Comparison of ENCODE assay signal across 14 mouse cellular contexts in genomic region chr9:60106106-60106505, GRCm38 (mm10).
"Had no signal": no experiment of that assay in that cellular context is flagged by ENCODE, and none has a peak within 500 bp of the region (broad histone marks: within the 10 kb centered on the region; RNA-seq: fewer than 3 reads in every experiment).

No protein-coding gene starts in this region.

- H3K4me3 ChIP-seq: limb, embryonic 12.5 days; limb, embryonic 15.5 days; midbrain, embryonic 13.5 days had no signal

- H3K4me1 ChIP-seq: midbrain, embryonic 13.5 days had no signal

- H3K27ac ChIP-seq: limb, embryonic 12.5 days; limb, embryonic 15.5 days; liver, embryonic 14.5 days; macrophage; midbrain, embryonic 13.5 days; stomach, postnatal 0 days had no signal

- H3K4me2 ChIP-seq: limb, embryonic 12.5 days; limb, embryonic 15.5 days; liver, embryonic 11.5 days; midbrain, embryonic 13.5 days had no signal

- ATAC-seq: liver, postnatal 0 days; midbrain, embryonic 13.5 days had no signal

- DNase-seq: kidney, adult 18-20 months; kidney, adult 9 months; kidney, postnatal 14 days; kidney, postnatal 4 days; left cerebral cortex, postnatal 4 days; liver, postnatal 0 days; thymus, postnatal 25 days had no signal

- H3K9ac ChIP-seq: limb, embryonic 12.5 days; limb, embryonic 15.5 days; liver, embryonic 14.5 days; liver, postnatal 0 days; midbrain, embryonic 13.5 days had no signal

- H3K36me3 ChIP-seq: limb, embryonic 15.5 days; midbrain, embryonic 13.5 days had no signal

- H3K27me3 ChIP-seq: limb, embryonic 15.5 days; midbrain, embryonic 13.5 days had no signal

- H3K9me3 ChIP-seq: limb, embryonic 12.5 days; limb, embryonic 15.5 days; midbrain, embryonic 13.5 days had no signal
